Mouse (Mus musculus) heart, postnatal 36 days (tissue): ENCODE measurements around the gene Kif21b. TPM values are rescaled to one million over a fixed set of nuclear protein-coding genes. Genes with fewer than 3 reads are reported as not detected.

Experiments used
- DNase-seq, 2 experiments: peaks; one replicate each; pipeline ENCODE4 v3.0.0; 2021 to 2022
- intact Hi-C: fragments of 180-260 bp; cut with DNase I; formaldehyde crosslinking; loops from one replicate; pipeline ENCODE4 v1.15.1; 2025
- total RNA-seq, 2 experiments: library from RNA; stranded (reverse); gene quantifications; 2 replicates each; pipeline ENCODE4 v1.2.3; 2021

The Kif21b gene
- total RNA-seq, 2 experiments from 2014 or later, result 0.92 to 0.95 TPM

- intact Hi-C loops, result no loop called here
- DNase-seq, result no peak
Measured at GRCm38 (mm10) chr1:136222386-136222785, 91.2 kb downstream of the Kif21b start.

- intact Hi-C loops, result no loop called here
- DNase-seq, result no peak
Measured at GRCm38 (mm10) chr1:136223758-136224342, 92.7 kb downstream of the Kif21b start.

DNA sequence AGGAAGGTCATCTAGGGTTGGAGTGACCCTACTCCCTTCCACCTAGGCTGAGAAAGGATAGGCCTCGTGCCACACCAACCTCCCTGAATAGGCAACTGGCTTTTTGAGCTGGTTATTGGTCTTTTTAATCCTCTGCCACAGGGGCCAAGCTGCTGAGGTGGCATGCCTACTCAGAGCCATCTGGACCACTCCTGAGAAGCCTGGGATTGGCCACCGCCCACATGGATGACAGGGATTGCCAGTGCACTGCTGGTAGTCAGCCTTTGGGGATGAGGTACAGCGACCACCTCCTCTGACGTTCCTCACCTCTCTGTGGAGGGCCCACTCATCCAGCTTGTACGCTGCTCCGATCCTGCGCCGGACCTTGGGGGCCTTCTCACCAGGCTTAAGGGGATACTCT lies 94.7 kb downstream of the Kif21b start:
- no peak for DNase-seq
- intact Hi-C loops, result no loop called here

DNA sequence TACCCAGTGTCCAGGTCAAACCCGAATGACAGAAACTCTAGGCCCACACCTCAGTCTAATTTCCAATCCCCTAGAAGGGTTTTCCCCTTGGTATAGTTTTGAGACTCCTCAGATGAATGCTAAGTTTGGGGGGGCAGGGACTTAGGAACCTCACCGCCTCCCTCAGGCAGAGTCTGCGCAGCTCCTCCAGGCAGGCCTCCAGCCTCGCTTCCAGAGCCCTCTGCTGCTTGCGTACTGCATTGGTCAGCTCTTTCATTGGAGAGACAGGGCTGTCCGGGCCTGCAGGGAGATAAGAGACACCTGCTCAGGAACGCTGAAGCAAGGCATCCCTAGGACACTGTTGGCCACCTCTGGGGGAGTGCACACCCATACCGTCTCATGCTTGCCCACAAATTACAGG lies 95.4 kb downstream of the Kif21b start:
- DNase-seq, result no peak
- intact Hi-C loops, result no loop called here

Other genes starting within 250 kb of the Kif21b start
- not detected for gene Pkp1, start 212.2 kb upstream of the Kif21b start, total RNA-seq
- not detected for gene Igfn1, start 125.0 kb upstream of the Kif21b start, total RNA-seq
- gene Tmem9, start 123.2 kb upstream of the Kif21b start, total RNA-seq, result 10 to 100 TPM; 16.1 to 19.4 TPM
- gene Ascl5, start 80.6 kb upstream of the Kif21b start, total RNA-seq, result not detected
- gene Cacna1s, start 78.6 kb upstream of the Kif21b start, total RNA-seq, result 1 to 10 TPM; 3.4 to 5.7 TPM
- gene Mroh3, start 81.4 kb downstream of the Kif21b start, total RNA-seq, result not detected
- not detected for gene Inava, start 102.9 kb downstream of the Kif21b start, total RNA-seq
- not detected for gene Gpr25, start 129.5 kb downstream of the Kif21b start, total RNA-seq
- gene Camsap2, start 214.7 kb downstream of the Kif21b start, total RNA-seq, result 10 to 100 TPM; 23.7 to 24.5 TPM